Mouse (Mus musculus): ENCODE measurements at regions not wholly inside any gene's neighbourhood (a gene's known extent, or its start where the extent isn't known, plus 50 kb on each side); places are given as distances from the start of the nearest gene placed in this dataset.
"Not testable (repeated sequence)": the region's sequence is repeated elsewhere in the genome, so short reads cannot be mapped to it uniquely, and the experiment has no call there.

- ATAC-seq; H3K27me3 ChIP-seq; POLR2A ChIA-PET; DNase-seq (ENCODE audit: low read depth, low spot score); in situ Hi-C loops (cut with MboI; ENCODE audit: low pct_unique_long_range_greater_than_20kb): not testable (repeated sequence)
- CTCF ChIA-PET, result interaction anchor here (0.6 kb wide), 1 partner anchor 500 kb away, joined by 3 read pairs; no protein-coding TSS in a partner anchor
Measured at GRCm38 (mm10) chr5:10088172-10088571, 158.2 kb downstream of the Gm5152 start.

DNA sequence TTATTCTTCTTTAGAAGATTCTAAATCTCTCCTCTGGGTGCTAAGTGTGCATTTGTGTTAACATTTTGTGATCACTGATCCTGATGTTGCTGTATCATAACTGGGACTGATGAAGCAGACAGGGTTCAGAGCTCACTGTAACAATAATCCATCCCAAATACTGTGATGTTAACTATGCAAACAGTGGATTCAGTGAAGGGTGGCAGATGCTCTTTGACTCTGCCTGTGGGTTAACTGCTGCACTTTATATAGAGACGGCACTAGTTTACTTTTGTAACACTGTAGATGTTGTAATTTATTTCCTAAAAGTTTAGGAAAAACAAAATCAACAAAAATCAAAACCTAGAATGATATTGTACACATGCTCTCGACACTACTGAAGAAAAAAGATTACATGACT lies 190.9 kb downstream of the Gm5152 start:
- no peak for ATAC-seq
- DNase-seq (ENCODE audit: low read depth, low spot score), result no peak
- in situ Hi-C loops (cut with MboI; ENCODE audit: low pct_unique_long_range_greater_than_20kb), result no loop called here
- TF ChIP-seq CTCF (IDR thresholded peaks at IDR 0.05), result no peak
- ChIA-PET POLR2A (no interaction called here), CTCF (interaction anchor here (1.1 kb wide), 1 partner anchor 30 kb away, joined by 3 read pairs; no protein-coding TSS in a partner anchor)
- no peaks in the 10 kb centered on the region for H3K27me3 ChIP-seq

GRCm38 (mm10) chr5:10054621-10055364 lies 191.5 kb downstream of the Gm5152 start:
- in situ Hi-C loops (cut with MboI; ENCODE audit: low pct_unique_long_range_greater_than_20kb), result no loop called here
- ATAC-seq, result peak; percentile 98
- ChIA-PET POLR2A (no interaction called here), CTCF (interaction anchor here (1.1 kb wide), 1 partner anchor 30 kb away, joined by 3 read pairs; no protein-coding TSS in a partner anchor)
- DNase-seq (ENCODE audit: low read depth, low spot score), result peak; percentile 46
- H3K27me3 ChIP-seq, result no peaks in the 10 kb centered on the region
- no peak for TF ChIP-seq CTCF (IDR thresholded peaks at IDR 0.05)

GRCm38 (mm10) chr5:10041635-10042034 lies 204.7 kb downstream of the Gm5152 start:
- POLR2A ChIA-PET, result no interaction called here

DNA sequence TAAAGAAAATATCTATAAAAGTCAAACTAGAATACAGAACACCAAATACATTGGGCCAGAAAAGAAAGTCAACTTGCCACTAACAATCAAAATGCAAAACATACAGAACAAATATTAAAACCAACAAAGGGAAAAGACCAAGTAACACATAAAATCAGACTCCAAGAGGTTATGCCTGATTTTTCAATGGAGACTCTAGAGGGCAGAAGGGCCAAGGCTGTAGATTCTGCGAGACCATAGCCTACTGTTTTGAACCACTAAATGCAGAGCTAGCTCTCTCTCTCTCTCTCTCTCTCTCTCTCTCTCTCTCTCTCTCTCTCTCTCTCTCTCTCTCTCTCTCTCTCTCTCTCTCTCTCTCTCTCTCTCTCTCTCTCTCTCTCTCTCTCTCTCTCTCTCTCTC lies 221.2 kb downstream of the Gm5152 start:
- CTCF ChIA-PET, result interaction anchor here (1.3 kb wide), 1 partner anchor 30 kb away, joined by 3 read pairs; no protein-coding TSS in a partner anchor

More at GRCm38 (mm10) chr5:10041635-10042034, 204.7 kb downstream of the Gm5152 start:
- CTCF ChIA-PET, result no interaction called here
- no peak for TF ChIP-seq CTCF (IDR thresholded peaks at IDR 0.05)
- ATAC-seq, result peak; percentile 60
- peak; percentile 4 for DNase-seq (ENCODE audit: low read depth, low spot score)
- in situ Hi-C loops (cut with MboI; ENCODE audit: low pct_unique_long_range_greater_than_20kb), result no loop called here
- no peaks in the 10 kb centered on the region for H3K27me3 ChIP-seq

More for the DNA sequence above, 221.2 kb downstream of the Gm5152 start:
- POLR2A ChIA-PET; ATAC-seq; H3K27me3 ChIP-seq; DNase-seq (ENCODE audit: low read depth, low spot score); in situ Hi-C loops (cut with MboI; ENCODE audit: low pct_unique_long_range_greater_than_20kb): not testable (repeated sequence)

Data from Patski (cell line).